Mouse (Mus musculus): ENCODE data around the gene Enpp1.
"Not testable (repeated sequence)": the region's sequence is repeated elsewhere in the genome, so short reads cannot be mapped to it uniquely, and the experiment has no call there.

Enpp1 gene

GRCm38 (mm10) chr10:24639596-24639995 is 72.4 kb downstream of the Enpp1 start:
- in situ Hi-C loops (cut with MboI; ENCODE audit: low sequenced_read_pairs): no loop called here

- in situ Hi-C loops (cut with MboI; ENCODE audit: low sequenced_read_pairs): no loop called here
These were observed 73.5 kb downstream of the Enpp1 start for GRCm38 (mm10) chr10:24638306-24639070.

GRCm38 (mm10) chr10:24636986-24637385 is 75.0 kb downstream of the Enpp1 start:
- in situ Hi-C loops (cut with MboI; ENCODE audit: low sequenced_read_pairs): no loop called here

- in situ Hi-C loops (cut with MboI; ENCODE audit: low sequenced_read_pairs): no loop called here
These were observed 76.1 kb downstream of the Enpp1 start for GRCm38 (mm10) chr10:24635884-24636283.

- in situ Hi-C loops (cut with MboI; ENCODE audit: low sequenced_read_pairs): no loop called here
These were observed 76.6 kb downstream of the Enpp1 start for GRCm38 (mm10) chr10:24635331-24635815.

GRCm38 (mm10) chr10:24634288-24634687 is 77.7 kb downstream of the Enpp1 start:
- in situ Hi-C loops (cut with MboI; ENCODE audit: low sequenced_read_pairs): no loop called here

GRCm38 (mm10) chr10:24631122-24631521 is 80.8 kb downstream of the Enpp1 start:
- in situ Hi-C loops (cut with MboI; ENCODE audit: low sequenced_read_pairs): no loop called here

GRCm38 (mm10) chr10:24630469-24631081 is 81.4 kb downstream of the Enpp1 start:
- in situ Hi-C loops (cut with MboI; ENCODE audit: low sequenced_read_pairs): no loop called here

GRCm38 (mm10) chr10:24629086-24629720 is 82.8 kb downstream of the Enpp1 start:
- in situ Hi-C loops (cut with MboI; ENCODE audit: low sequenced_read_pairs): no loop called here

GRCm38 (mm10) chr10:24628466-24628865 is 83.5 kb downstream of the Enpp1 start:
- in situ Hi-C loops (cut with MboI; ENCODE audit: low sequenced_read_pairs): no loop called here

GRCm38 (mm10) chr10:24627262-24627661 is 84.7 kb downstream of the Enpp1 start:
- in situ Hi-C loops (cut with MboI; ENCODE audit: low sequenced_read_pairs): no loop called here

GRCm38 (mm10) chr10:24625060-24625701 is 86.8 kb downstream of the Enpp1 start:
- in situ Hi-C loops (cut with MboI; ENCODE audit: low sequenced_read_pairs): no loop called here

- in situ Hi-C loops (cut with MboI; ENCODE audit: low sequenced_read_pairs): no loop called here
These were observed 89.4 kb downstream of the Enpp1 start for GRCm38 (mm10) chr10:24622586-24622985.

GRCm38 (mm10) chr10:24621572-24621971 is 90.4 kb downstream of the Enpp1 start:
- in situ Hi-C loops (cut with MboI; ENCODE audit: low sequenced_read_pairs): no loop called here

- in situ Hi-C loops (cut with MboI; ENCODE audit: low sequenced_read_pairs): not testable (repeated sequence)
These were observed 95.4 kb downstream of the Enpp1 start for GRCm38 (mm10) chr10:24616572-24616971.

- in situ Hi-C loops (cut with MboI; ENCODE audit: low sequenced_read_pairs): no loop called here
These were observed 96.2 kb downstream of the Enpp1 start for GRCm38 (mm10) chr10:24615799-24616198.

- in situ Hi-C loops (cut with MboI; ENCODE audit: low sequenced_read_pairs): no loop called here
These were observed 97.2 kb downstream of the Enpp1 start for GRCm38 (mm10) chr10:24614726-24615125.

- in situ Hi-C loops (cut with MboI; ENCODE audit: low sequenced_read_pairs): no loop called here
These were observed 102.2 kb downstream of the Enpp1 start for GRCm38 (mm10) chr10:24609766-24610165.

GRCm38 (mm10) chr10:24609146-24609545 is 102.8 kb downstream of the Enpp1 start:
- in situ Hi-C loops (cut with MboI; ENCODE audit: low sequenced_read_pairs): no loop called here

- in situ Hi-C loops (cut with MboI; ENCODE audit: low sequenced_read_pairs): no loop called here
These were observed 108.2 kb downstream of the Enpp1 start for GRCm38 (mm10) chr10:24603727-24604126.

- in situ Hi-C loops (cut with MboI; ENCODE audit: low sequenced_read_pairs): no loop called here
These were observed 108.9 kb downstream of the Enpp1 start for GRCm38 (mm10) chr10:24603035-24603434.

All from CH12F3 (cell line).